Mouse (Mus musculus) lung, adult 2 months (tissue): ENCODE measurements around the gene Setd4. TPM values are rescaled to one million over a fixed set of nuclear protein-coding genes. Genes with fewer than 3 reads are reported as not detected.

Experiments
- DNase-seq: peaks from one replicate; pipeline ENCODE4 v3.0.0; 2022
- H3K4me1 ChIP-seq: fragments of 200-500 bp; 2 replicates; pipeline ENCODE4 v1.6.1; 2011; ENCODE audit warnings: low read length; ENCODE audit not compliant: control insufficient read depth, insufficient read depth
- H3K4me3 ChIP-seq: fragments of 200-500 bp; replicated peaks from 2 replicates; pipeline ENCODE3; 2011; ENCODE audit warnings: low read depth, mild to moderate bottlenecking, control low read depth, low read length; ENCODE audit errors: extremely low read depth
- CTCF ChIP-seq: fragments of 200-500 bp; IDR thresholded peaks from 2 replicates; pipeline ENCODE4 v1.5.1; 2011; ENCODE audit warnings: mild to moderate bottlenecking, low read length, control low read depth; ENCODE audit not compliant: insufficient read depth
- POLR2A ChIP-seq: fragments of 200-500 bp; IDR thresholded peaks from 2 replicates; pipeline ENCODE4 v1.6.1; 2011; ENCODE audit warnings: low read depth, mild to moderate bottlenecking, control low read depth, low read length, borderline replicate concordance; ENCODE audit errors: extremely low read depth
- WGBS: fragments of 180-500 bp; shearing (Covaris S2); methylation state at CpG from one replicate; pipeline ENCODE4 v1.1.7; 2018; 5-methylcytosine and 5-hydroxymethylcytosine counted together
- polyA plus RNA-seq: library from polyadenylated mRNA; depleted of rRNA; stranded (reverse); fragments of >200 nt; gene quantifications from 2 replicates; pipeline ENCODE4 v1.2.3, GENCODE M21; 2012

Setd4 gene
- polyA plus RNA-seq, 1 experiment: 6.7 TPM

DNA sequence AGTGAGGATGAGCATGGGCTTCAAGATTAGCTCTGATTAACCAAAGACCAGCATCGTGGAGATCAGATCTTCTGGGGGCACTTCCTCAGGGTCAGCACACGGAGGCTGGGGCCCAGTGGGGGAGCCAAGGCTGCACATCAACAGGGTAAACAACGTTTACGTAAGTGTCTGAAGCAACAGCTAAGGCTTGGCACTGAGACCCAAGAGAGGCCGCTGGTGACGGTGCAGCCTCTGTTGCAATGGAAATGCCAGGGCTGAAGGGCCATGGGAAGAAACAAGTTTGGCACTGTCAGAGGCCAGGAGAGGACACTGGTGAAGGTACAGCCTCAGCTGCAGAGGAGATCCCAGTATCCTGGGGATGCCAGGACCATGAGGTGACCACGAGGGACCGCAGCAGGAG, 10.5 kb downstream of the Setd4 start:
- no peak for DNase-seq
- TF ChIP-seq CTCF: no peak
- no peak for TF ChIP-seq POLR2A
- H3K4me1 ChIP-seq: no peaks in the 10 kb centered on the region
- 79% methylated on average over 8 of the region's 8 CpGs for WGBS
- no peak overlapping the region for H3K4me3 ChIP-seq

DNA sequence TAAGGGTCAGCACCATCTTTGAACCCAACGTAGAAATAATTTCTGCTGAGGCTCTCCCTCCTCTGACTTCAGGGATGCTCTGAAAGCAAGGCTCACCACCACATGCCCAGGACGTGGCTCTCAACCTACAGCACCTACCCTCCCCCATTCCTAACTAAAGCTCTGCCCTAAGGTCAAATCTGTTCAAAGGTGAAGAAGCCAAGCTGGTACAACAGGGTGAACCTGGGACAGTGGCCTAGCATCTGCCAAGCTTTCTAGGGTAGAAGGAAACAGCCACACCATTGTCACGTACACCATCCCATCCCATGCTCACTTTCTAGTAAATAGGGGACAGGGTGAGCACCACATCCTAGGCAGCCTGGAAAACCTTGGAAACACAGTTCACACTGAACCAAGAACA, 11.2 kb downstream of the Setd4 start:
- H3K4me3 ChIP-seq: no peak overlapping the region
- TF ChIP-seq POLR2A (no peak), CTCF (no peak)
- WGBS: 94% methylated on average over 3 of the region's 3 CpGs

DNA sequence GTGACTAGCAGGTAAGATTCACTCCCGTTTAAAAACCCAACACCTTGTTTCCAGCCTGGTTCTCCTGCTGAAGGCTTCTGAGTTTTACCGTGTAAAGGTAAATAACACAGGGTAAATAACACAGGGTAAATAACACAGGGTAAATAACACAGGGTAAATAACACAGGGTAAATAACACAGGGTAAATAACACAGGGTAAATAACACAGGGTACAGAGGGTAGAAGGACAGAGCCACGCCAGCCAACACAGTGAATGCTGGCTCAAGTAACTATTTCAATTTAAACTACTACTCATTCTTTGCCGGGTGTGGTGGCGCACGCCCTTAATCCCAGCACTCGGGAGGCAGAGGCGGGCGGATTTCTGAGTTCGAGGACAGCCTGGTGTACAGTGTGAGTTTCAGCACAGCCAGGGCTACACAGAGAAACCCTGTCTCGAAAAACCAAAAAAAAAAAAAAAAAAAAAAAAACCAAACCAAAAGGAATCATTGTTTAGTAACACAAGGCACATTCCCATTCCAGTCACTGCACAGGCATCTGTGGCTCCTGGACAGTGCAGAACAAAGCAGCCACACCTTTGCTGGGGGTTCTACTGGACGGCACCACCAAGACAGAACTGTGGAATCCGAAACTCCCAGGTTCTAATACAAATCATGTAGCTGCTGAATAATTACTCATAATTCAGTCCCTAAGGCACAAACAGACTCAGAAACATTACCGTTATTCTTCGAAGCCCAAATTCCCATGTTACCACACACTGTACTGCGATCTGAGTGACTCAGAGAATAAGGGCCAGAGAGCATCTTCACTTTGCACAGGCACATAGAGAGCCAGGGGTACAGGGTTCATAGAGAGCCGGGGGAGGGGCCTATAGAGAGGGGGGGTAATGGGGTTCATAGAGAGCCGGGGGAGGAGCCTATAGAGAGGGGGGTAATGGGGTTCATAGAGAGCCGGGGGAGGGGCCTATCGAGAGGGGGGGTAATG, 12.1 kb downstream of the Setd4 start:
- TF ChIP-seq CTCF (no peak), POLR2A (no peak)

More for the DNA sequence above, 11.2 kb downstream of the Setd4 start:
- no peak for DNase-seq
- no peaks in the 10 kb centered on the region for H3K4me1 ChIP-seq

DNA sequence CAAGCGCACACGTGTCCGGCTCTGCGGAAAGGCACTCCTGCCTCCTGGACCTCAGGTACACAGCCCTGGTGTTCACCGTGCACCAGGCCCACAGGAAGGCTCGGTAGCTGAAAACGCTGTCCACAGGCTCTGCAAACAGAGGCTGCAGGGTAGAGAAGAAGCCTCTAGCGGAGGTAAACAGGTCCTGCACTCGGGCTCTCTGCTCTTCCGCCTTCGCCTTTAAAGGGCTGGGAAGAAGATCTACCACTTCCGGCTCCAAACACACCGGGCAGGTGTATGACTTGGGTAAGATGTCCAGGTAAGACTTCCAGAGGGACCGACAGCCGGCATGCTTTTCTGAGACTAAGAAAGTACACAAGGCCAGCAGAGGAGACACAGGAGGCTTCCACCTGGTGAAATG, 12.9 kb downstream of the Setd4 start:
- no peak for DNase-seq
- TF ChIP-seq POLR2A: no peak
- TF ChIP-seq CTCF: no peak
- no peak overlapping the region for H3K4me3 ChIP-seq
- 88% methylated on average over 15 of the region's 15 CpGs for whole genome bisulfite sequencing
- no peaks in the 10 kb centered on the region for H3K4me1 ChIP-seq

More for the DNA sequence above, 12.1 kb downstream of the Setd4 start:
- no peaks in the 10 kb centered on the region for H3K4me1 ChIP-seq
- WGBS: 87% methylated on average over 19 of the region's 20 CpGs
- DNase-seq: no peak
- no peak overlapping the region for H3K4me3 ChIP-seq

DNA sequence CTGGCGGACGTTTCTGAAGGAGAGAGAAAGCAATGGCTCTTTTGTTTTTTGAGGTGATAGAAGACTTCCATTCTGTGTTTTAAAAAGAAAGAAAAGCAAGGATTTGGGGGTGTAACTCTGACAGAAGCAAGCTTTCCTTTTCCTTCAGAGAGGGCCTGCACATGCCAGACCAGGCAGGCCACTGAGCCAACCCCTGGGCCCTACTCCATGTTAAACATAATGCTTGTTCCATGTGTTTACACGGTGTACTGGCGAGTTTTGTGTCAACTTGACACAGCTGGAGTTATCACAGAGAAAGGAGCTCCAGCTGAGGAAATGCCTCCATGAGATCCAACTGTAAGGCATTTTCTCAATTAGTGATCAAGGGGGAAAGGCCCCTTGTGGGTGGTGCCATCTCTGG, 15.6 kb downstream of the Setd4 start:
- Histone ChIP-seq H3K4me3 (no peak overlapping the region), H3K4me1 (no peaks in the 10 kb centered on the region)
- WGBS: 63% methylated on average over 4 of the region's 4 CpGs
- TF ChIP-seq POLR2A (no peak), CTCF (no peak)
- no peak for DNase-seq

DNA sequence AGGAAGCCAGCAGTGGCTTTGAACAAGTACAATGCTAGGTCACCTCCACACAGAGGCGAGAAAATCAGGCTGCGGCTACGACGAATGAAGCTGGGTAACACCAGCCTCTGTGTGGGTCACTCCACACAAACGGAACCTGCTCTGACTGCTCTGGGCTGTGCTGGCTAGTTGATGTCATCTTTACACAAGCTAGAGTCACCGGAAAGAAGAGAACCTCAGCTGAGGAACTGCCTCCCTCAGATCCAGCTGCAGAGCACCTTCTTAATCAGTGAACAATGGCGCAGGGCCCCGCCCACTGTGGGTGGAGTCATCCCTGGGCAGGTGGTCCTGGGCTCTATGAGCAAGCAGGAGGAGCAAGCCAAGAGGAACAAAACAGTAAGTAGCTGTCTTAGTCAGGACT, 17.5 kb downstream of the Setd4 start:
- TF ChIP-seq POLR2A (no peak), CTCF (no peak)
- WGBS: 67% methylated on average over 8 of the region's 8 CpGs
- no peak for DNase-seq
- Histone ChIP-seq H3K4me3 (no peak overlapping the region), H3K4me1 (no peaks in the 10 kb centered on the region)

DNA sequence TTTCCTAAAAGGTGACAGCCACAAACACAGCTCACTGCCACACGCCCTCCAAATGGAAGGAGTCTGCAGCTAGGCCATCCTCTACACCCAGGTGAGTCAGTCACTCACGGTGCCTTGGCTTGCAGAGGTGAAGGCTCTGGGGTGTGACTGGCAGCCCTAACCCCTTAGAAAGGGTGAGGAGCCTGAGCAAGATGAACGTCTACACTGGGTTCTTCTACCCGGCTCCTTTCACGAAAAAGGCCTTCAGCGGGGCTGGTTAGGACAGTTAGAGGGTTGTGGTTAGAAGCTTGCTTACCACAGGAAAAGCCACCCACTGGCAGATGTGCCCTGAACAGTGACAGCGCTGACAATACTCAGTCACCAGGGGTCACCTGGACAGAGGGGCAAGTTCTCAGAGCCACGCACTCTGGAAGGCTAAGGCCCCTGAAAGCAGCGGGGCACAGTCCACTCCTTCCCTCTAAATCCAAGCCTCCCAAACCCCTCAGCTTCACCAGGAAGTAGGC, 18.1 kb downstream of the Setd4 start:
- TF ChIP-seq CTCF (no peak), POLR2A (no peak)
- DNase-seq: no peak
- 74% methylated on average over 9 of the region's 9 CpGs for WGBS
- H3K4me1 ChIP-seq: no peaks in the 10 kb centered on the region
- no peak overlapping the region for H3K4me3 ChIP-seq

DNA sequence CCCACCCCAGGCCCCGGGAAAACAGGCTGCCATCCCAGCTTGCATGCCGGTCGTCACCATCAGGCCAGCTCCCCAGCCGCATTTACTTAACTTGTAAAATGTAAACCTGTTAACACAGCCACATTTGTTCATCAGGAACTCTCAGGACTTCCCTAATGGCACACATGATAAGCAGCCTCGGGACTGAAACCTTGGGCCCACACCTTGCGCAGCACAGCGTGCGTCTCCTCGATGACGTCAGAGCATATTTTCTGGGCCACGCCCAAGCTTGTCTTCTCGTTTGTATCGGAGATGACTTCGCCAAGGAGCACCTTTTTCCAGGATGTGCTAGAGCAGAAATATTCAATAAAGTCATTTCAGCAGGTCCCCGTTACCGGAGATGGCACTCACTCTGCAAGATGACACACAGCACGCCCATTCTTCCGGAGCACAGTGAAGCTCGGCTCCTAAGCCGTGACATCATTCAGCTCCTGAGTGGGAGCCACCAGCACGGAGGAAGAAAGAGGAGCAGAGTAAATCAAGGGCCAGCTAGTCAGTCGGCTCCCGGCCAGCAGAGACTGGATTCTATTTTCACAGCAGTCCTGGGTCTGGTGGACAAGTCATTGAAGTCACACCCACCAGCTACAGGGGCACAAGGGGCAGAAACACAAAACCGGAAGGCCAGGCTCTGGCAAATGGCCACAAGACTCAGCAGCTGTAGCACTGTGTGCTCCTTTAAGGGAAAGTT, 18.7 kb downstream of the Setd4 start:
- Histone ChIP-seq H3K4me3 (no peak overlapping the region), H3K4me1 (no peaks in the 10 kb centered on the region)
- DNase-seq: no peak
- WGBS: 75% methylated on average over 24 of the region's 24 CpGs
- TF ChIP-seq CTCF: no peak
- TF ChIP-seq POLR2A: no peak

DNA sequence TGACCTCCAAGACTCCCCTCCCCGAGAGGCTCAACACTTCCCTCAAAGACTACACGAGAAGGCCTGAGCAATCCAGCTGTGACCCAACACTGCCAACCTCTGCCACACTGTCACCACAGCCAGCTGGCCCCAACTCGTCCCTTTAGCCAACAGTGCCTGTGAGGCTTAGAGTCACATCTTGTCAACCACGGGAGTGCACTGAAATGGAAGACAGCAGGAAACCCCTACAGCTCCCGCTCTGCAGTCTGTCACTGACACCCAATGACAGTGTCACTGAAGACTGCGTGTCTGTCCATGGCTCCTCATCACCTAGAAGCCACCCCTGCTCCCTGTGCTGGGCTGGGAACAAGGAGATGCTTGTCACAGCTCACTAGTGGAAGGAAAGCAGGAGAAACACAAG, 22.7 kb downstream of the Setd4 start:
- 40% methylated on average over 6 of the region's 6 CpGs for WGBS
- TF ChIP-seq POLR2A (no peak), CTCF (no peak)

More for the DNA sequence above, 22.7 kb downstream of the Setd4 start:
- DNase-seq: no peak
- H3K4me3 ChIP-seq: no peak overlapping the region
- no peaks in the 10 kb centered on the region for H3K4me1 ChIP-seq
